Mouse (Mus musculus) midbrain, postnatal 0 days (tissue): Measurements from ENCODE around the gene Dcbld2. TPM values are rescaled to one million over a fixed set of nuclear protein-coding genes. Genes with fewer than 3 reads are reported as not detected.
A peak's percentile ranks its signal among the peaks of the same experiment; 100 is the strongest.

Source experiments
- ATAC-seq: fragments of 200-750 bp; cut with Nextera tagmentation; 2 replicates; pipeline ENCODE4 v1.8.0; 2017; ENCODE audit warnings: moderate number of reproducible peaks, mild to moderate bottlenecking, moderate TSS enrichment, moderate library complexity; ENCODE audit not compliant: low FRiP score
- DNase-seq: peaks from one replicate; pipeline ENCODE4 v3.0.0-alpha.2; 2015; ENCODE audit warnings: low spot score
- H3K27ac ChIP-seq: fragments of 300-500 bp; sonication (generic); 2 replicates; pipeline ENCODE4 v1.5.1; 2014; ENCODE audit warnings: low read depth, mild to moderate bottlenecking, low read length, mixed read lengths
- H3K27me3 ChIP-seq: fragments of 300-500 bp; sonication (generic); 2 replicates; pipeline ENCODE4 v1.6.1; 2014; ENCODE audit warnings: low read length, control low read depth, mixed read lengths; ENCODE audit not compliant: insufficient read depth
- H3K36me3 ChIP-seq: fragments of 300-500 bp; sonication (generic); 2 replicates; pipeline ENCODE4 v1.6.1; 2014; ENCODE audit warnings: low read length, control low read depth, mixed read lengths; ENCODE audit not compliant: insufficient read depth
- H3K4me1 ChIP-seq: fragments of 300-500 bp; sonication (generic); 2 replicates; pipeline ENCODE4 v1.6.1; 2014; ENCODE audit warnings: mild to moderate bottlenecking, control low read depth, antibody characterized with exemption, low read length, mixed read lengths; ENCODE audit not compliant: insufficient read depth
- H3K4me2 ChIP-seq: fragments of 300-500 bp; sonication (generic); 2 replicates; pipeline ENCODE4 v1.6.1; 2014; ENCODE audit warnings: low read depth, mild to moderate bottlenecking, low read length, mixed read lengths; ENCODE audit not compliant: poor library complexity, severe bottlenecking
- H3K4me3 ChIP-seq: fragments of 300-500 bp; sonication (generic); 2 replicates; pipeline ENCODE4 v1.5.1; 2014; ENCODE audit warnings: low read depth, mild to moderate bottlenecking, low read length, moderate library complexity
- H3K9ac ChIP-seq: fragments of 300-500 bp; sonication (generic); replicated peaks from 2 replicates; pipeline ENCODE4 v1.6.1; 2014; ENCODE audit warnings: mild to moderate bottlenecking, low read length, moderate library complexity, mixed read lengths; ENCODE audit not compliant: poor library complexity, severe bottlenecking
- H3K9me3 ChIP-seq: fragments of 300-500 bp; sonication (generic); 2 replicates; pipeline ENCODE4 v1.6.1; 2016; ENCODE audit warnings: low read length, control low read depth
- CTCF ChIP-seq: IDR thresholded peaks from 2 replicates; pipeline ENCODE4 v1.5.1; 2016; ENCODE audit warnings: antibody characterized with exemption, mild to moderate bottlenecking
- WGBS: fragments of 180-500 bp; shearing (Covaris S2); extraction: QIAGEN DNeasy Blood & Tissue Kit; methylation state at CpG from one replicate; pipeline ENCODE4 v1.1.7; 2014; 5-methylcytosine and 5-hydroxymethylcytosine counted together
- polyA plus RNA-seq: library from polyadenylated mRNA; unstranded; fragments of >200 nt; fragmentation: Nextera tagmentation; extraction: Ambion mirVana; gene quantifications from 2 replicates; pipeline ENCODE4 v1.2.1, GENCODE M21; 2015
- total RNA-seq: library from RNA; depleted of rRNA; stranded (reverse); fragments of >200 nt; gene quantifications from 2 replicates; pipeline ENCODE4 v1.2.3, GENCODE M21; 2014

Gene Dcbld2
- total and polyA plus RNA-seq, 2 experiments from 2014 or later = 3.7 to 34.2 TPM

DNA sequence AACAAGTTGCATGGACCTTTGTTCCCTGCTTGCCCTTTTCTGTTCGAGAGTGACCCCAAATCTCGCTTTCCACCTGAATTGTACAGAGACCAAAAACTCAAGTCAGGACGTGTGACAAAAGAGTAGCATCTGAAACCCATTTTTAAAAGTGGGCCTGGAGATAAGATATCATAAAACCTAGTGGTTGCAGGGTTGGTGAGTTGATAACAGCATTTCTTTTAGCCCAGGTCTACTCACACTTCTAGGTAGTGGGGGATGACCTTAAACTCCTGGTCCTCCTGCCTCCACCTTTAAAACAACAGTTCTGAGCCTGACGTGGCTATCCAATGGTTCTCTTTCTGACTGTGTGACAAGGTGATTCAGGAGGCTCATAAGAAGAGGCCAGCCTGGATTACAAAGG, 62.6 kb downstream of the Dcbld2 start:
- WGBS = 85% methylated on average over 4 of the region's 4 CpGs
- H3K4me2 ChIP-seq = no peak overlapping the region
- H3K4me1 ChIP-seq = no peaks in the 10 kb centered on the region
- no peak overlapping the region for H3K27ac ChIP-seq
- ATAC-seq = no peak
- no peaks in the 10 kb centered on the region for H3K27me3 ChIP-seq
- no peak for TF ChIP-seq CTCF
- no peak overlapping the region for H3K9ac ChIP-seq
- no peak overlapping the region for H3K4me3 ChIP-seq
- no peak for DNase-seq
- H3K36me3 ChIP-seq = peaks cover 4% of the 10 kb centered on the region
- no peaks in the 10 kb centered on the region for H3K9me3 ChIP-seq

DNA sequence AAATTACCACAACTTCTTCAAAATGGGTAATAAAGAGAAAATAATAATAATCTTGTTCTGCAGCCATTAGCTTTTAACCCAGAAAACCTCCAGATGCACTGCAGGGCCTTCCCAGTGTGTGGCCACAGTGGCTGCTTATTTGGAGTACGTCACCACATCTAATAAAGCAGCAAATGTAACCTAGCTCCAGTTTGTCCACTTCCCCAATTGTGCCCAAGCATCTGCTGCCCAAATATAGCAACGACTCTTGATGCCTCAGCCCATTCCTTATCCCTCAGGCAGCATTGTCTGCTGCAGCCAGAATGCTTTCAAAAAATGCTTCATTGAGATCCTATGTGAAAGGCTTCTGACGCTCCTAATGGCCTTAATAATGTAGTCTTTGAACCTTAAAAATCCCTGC, 66.6 kb downstream of the Dcbld2 start:
- no peaks in the 10 kb centered on the region for H3K4me1 ChIP-seq
- H3K9ac ChIP-seq = no peak overlapping the region
- peaks cover 4% of the 10 kb centered on the region; the same call in 1 of the 2 replicates for H3K36me3 ChIP-seq
- 58% methylated on average over 3 of the region's 3 CpGs for WGBS
- no peaks in the 10 kb centered on the region for H3K27me3 ChIP-seq
- DNase-seq (no peak), ATAC-seq (no peak)
- H3K4me2 ChIP-seq = no peak overlapping the region
- H3K9me3 ChIP-seq = no peaks in the 10 kb centered on the region
- TF ChIP-seq CTCF = no peak
- no peak overlapping the region for H3K27ac ChIP-seq
- no peak overlapping the region for H3K4me3 ChIP-seq

DNA sequence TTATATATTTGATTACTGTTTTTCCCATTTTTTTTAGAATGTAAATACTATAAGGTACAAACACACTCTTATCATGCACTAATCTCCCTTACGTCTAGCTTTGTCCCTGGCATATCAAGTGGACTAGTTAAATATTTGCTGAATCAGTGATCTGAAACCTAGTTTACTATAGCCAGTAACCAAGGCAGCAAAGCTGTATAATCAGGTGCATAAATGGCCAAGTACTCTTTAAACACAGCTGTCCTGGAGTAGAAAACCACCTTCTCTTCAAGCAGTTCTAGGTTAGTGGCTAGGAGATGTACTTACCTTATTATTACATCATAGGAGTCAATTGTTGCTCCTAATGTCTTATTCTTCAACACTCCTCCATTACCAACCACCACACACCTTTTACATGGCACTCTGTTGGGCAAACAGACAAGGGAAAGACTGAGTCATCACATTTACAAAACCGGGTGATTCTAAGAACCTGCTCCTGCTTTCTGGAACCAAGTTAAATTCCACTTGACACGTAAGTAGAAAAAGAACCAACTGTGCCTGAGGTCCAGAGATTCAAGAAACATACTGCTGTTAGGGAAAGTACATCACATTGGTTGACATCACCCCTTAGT, 67.4 kb downstream of the Dcbld2 start:
- H3K4me3 ChIP-seq = no peak overlapping the region
- H3K4me1 ChIP-seq = no peaks in the 10 kb centered on the region
- TF ChIP-seq CTCF = no peak
- WGBS = 87% methylated on average over 3 of the region's 3 CpGs
- no peak overlapping the region for H3K4me2 ChIP-seq
- no peak overlapping the region for H3K9ac ChIP-seq
- ATAC-seq (no peak), DNase-seq (no peak)
- no peak overlapping the region for H3K27ac ChIP-seq
- no peaks in the 10 kb centered on the region for H3K27me3 ChIP-seq
- H3K36me3 ChIP-seq = peaks cover 4% of the 10 kb centered on the region; the same call in 1 of the 2 replicates
- H3K9me3 ChIP-seq = no peaks in the 10 kb centered on the region

DNA sequence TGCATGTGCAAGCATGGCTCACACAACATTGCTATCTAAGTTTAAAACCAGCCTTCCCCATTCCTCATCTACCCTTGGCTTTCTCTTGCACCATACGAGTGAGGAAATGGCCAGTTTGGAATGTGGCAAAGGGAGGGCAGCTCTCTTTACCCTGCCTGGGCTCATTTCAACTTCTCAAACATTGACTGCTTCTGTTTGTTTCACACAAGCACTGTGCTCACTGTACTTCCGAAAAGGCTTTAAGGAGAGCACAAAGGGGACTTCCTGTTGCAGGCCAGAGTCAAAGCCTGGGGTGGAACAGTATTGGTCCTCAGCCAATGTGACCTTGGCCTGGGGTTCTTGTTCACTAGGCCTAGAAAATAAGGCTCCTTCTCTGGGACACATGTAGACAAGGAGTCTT, 68.1 kb downstream of the Dcbld2 start:
- Histone ChIP-seq H3K4me2 (no peak overlapping the region), H3K4me1 (no peaks in the 10 kb centered on the region), H3K27ac (no peak overlapping the region), H3K9me3 (no peaks in the 10 kb centered on the region), H3K4me3 (no peak overlapping the region), H3K27me3 (no peaks in the 10 kb centered on the region), H3K9ac (no peak overlapping the region), H3K36me3 (peaks cover 4% of the 10 kb centered on the region; the same call in 1 of the 2 replicates)
- TF ChIP-seq CTCF = no peak
- 69% methylated on average over 2 of the region's 2 CpGs for WGBS
- DNase-seq (no peak), ATAC-seq (no peak)

DNA sequence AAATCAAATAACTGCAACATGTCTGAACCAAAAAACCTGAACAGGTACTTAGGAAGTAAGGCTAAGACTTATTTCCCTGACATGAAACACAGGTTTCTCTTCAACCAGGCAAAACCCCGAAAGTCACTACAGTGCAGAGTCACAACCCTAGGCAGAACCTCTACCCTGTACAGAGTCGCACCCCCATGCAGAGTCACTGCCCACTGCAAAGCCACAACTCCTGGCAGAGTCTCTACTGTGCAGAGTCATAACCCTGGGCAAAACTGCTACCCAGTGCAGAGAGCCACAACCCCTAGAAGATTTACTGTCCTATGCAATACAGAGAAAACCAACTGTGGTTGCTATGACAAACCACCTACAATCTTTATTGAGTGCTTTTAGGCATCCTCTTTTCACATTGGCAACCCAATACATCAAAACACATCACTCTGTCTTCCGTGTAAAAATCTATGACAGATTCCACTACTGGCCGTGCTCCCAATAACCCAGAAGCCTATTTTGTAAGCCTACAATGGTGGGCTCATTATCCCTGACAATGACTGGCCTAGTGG, 71.7 kb downstream of the Dcbld2 start:
- ATAC-seq = peak; percentile 51; the same call in 1 of the 2 replicates
- 83% methylated on average over 4 of the region's 4 CpGs for WGBS
- DNase-seq = no peak

GRCm38 (mm10) chr16:58481219-58481905, 73.1 kb downstream of the Dcbld2 start:
- WGBS = 86% methylated on average over 9 of the region's 9 CpGs
- no peak for DNase-seq
- ATAC-seq = no peak

More for the DNA sequence above, 71.7 kb downstream of the Dcbld2 start:
- H3K9ac ChIP-seq = no peak overlapping the region
- TF ChIP-seq CTCF = no peak
- no peak overlapping the region for H3K4me2 ChIP-seq
- no peaks in the 10 kb centered on the region for H3K36me3 ChIP-seq
- no peaks in the 10 kb centered on the region for H3K27me3 ChIP-seq
- H3K27ac ChIP-seq = no peak overlapping the region
- H3K4me1 ChIP-seq = no peaks in the 10 kb centered on the region
- no peaks in the 10 kb centered on the region for H3K9me3 ChIP-seq
- H3K4me3 ChIP-seq = no peak overlapping the region

More at GRCm38 (mm10) chr16:58481219-58481905, 73.1 kb downstream of the Dcbld2 start:
- no peaks in the 10 kb centered on the region for H3K27me3 ChIP-seq
- H3K4me1 ChIP-seq = no peaks in the 10 kb centered on the region
- no peak overlapping the region for H3K9ac ChIP-seq
- H3K36me3 ChIP-seq = no peaks in the 10 kb centered on the region
- H3K4me2 ChIP-seq = no peak overlapping the region
- no peak overlapping the region for H3K4me3 ChIP-seq
- TF ChIP-seq CTCF = no peak
- no peak overlapping the region for H3K27ac ChIP-seq
- no peaks in the 10 kb centered on the region for H3K9me3 ChIP-seq
